Mouse (Mus musculus) stomach, embryonic 16.5 days (tissue): ENCODE data around the gene Ppm1l. TPM values are rescaled to one million over a fixed set of nuclear protein-coding genes. Genes with fewer than 3 reads are reported as not detected.

ENCODE experiments used
- ATAC-seq: fragments of 200-750 bp; cut with Nextera tagmentation; 2 replicates; pipeline ENCODE4 v1.8.0; 2017; ENCODE audit warnings: moderate number of reproducible peaks, moderate TSS enrichment; ENCODE audit not compliant: insufficient read depth, low FRiP score
- H3K27ac ChIP-seq: fragments of 300-500 bp; sonication (generic); 2 replicates; pipeline ENCODE4 v1.5.1; 2014; ENCODE audit warnings: low read length
- H3K27me3 ChIP-seq: fragments of 300-500 bp; sonication (generic); 2 replicates; pipeline ENCODE4 v1.6.1; 2014; ENCODE audit warnings: low read length, control low read depth, mixed read lengths; ENCODE audit not compliant: control insufficient read depth, insufficient read depth
- H3K36me3 ChIP-seq: fragments of 300-500 bp; sonication (generic); 2 replicates; pipeline ENCODE4 v1.6.1; 2014; ENCODE audit warnings: low read length; ENCODE audit not compliant: control insufficient read depth, insufficient read depth
- H3K4me1 ChIP-seq: fragments of 300-500 bp; sonication (generic); 2 replicates; pipeline ENCODE4 v1.6.1; 2014; ENCODE audit warnings: low read length, control low read depth, mixed read lengths; ENCODE audit not compliant: control insufficient read depth, insufficient read depth
- H3K4me2 ChIP-seq: fragments of 300-500 bp; sonication (generic); 2 replicates; pipeline ENCODE4 v1.6.1; 2014; ENCODE audit warnings: low read depth, low read length, mixed read lengths
- H3K4me3 ChIP-seq: fragments of 300-500 bp; sonication (generic); replicated peaks from 2 replicates; pipeline ENCODE4 v1.5.1; 2014; ENCODE audit warnings: mild to moderate bottlenecking, low read length
- H3K9ac ChIP-seq: fragments of 300-500 bp; sonication (generic); 2 replicates; pipeline ENCODE4 v1.6.1; 2014; ENCODE audit warnings: low read length
- H3K9me3 ChIP-seq: fragments of 300-500 bp; sonication (generic); replicated peaks from 2 replicates; pipeline ENCODE4 v1.6.1; 2016; ENCODE audit warnings: low read length, control low read depth; ENCODE audit not compliant: control insufficient read depth
- WGBS: fragments of 180-500 bp; shearing (Covaris S2); extraction: QIAGEN DNeasy Blood & Tissue Kit; methylation state at CpG from one replicate; pipeline ENCODE4 v1.1.7; 2014; 5-methylcytosine and 5-hydroxymethylcytosine counted together
- polyA plus RNA-seq: library from polyadenylated mRNA; unstranded; fragments of >200 nt; fragmentation: Nextera tagmentation; extraction: Ambion mirVana; gene quantifications from 2 replicates; pipeline ENCODE4 v1.2.1, GENCODE M21; 2015

Ppm1l gene
- polyA plus RNA-seq, 1 experiment from 2014 or later = 7.3 TPM

DNA sequence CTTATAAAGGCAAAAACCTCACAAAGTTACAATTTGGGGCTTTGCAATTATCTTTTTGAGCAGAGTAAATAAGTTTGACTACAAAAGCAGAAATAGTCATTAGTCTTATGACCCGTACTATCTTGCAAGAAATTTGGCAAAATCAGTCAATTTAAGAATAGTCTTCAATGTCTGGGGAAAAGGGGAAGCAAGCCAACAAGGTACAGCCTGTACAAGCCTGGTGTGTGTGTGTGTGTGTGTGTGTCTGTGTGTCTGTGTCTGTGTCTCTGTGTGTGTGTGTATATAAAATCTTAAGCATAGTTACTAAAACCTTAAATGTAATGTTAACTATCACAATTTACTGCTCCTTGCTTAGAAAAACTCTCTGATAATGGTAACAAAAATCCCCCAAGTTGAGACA, 290.3 kb downstream of the Ppm1l start:
- 71% methylated on average over 1 of the region's 1 CpGs for WGBS
- Histone ChIP-seq H3K4me3 (no peak overlapping the region), H3K9me3 (no peaks in the 10 kb centered on the region), H3K4me1 (no peaks in the 10 kb centered on the region), H3K4me2 (no peak overlapping the region), H3K27ac (no peak overlapping the region), H3K27me3 (no peaks in the 10 kb centered on the region), H3K9ac (no peak overlapping the region), H3K36me3 (no peaks in the 10 kb centered on the region)
- ATAC-seq = no peak

DNA sequence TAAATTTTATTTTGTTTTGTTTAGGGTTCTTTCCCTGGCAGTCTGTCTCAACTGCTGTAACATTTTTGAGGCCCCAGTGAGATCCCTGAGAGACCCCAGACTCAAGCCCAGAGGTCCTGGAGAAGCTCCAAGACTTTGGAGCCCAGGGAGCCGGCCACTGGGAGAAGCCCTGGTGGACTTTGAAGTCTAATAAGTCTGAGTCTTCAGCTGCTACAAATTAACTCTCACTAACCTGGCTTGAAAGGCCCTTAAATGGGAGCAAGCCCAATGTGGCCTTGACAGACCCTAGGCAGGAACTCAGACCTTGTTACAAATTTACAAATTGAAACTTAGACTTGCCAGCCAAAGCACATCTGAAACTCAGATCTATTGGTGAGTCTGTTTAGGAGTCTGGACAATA, 290.8 kb downstream of the Ppm1l start:
- Histone ChIP-seq H3K4me2 (no peak overlapping the region), H3K36me3 (no peaks in the 10 kb centered on the region), H3K9ac (no peak overlapping the region), H3K27ac (no peak overlapping the region), H3K9me3 (peaks cover under 1% of the 10 kb centered on the region; the same call in 1 of the 2 replicates), H3K4me1 (no peaks in the 10 kb centered on the region), H3K27me3 (no peaks in the 10 kb centered on the region), H3K4me3 (no peak overlapping the region)
- 31% methylated on average over 1 of the region's 1 CpGs for WGBS
- ATAC-seq = no peak

DNA sequence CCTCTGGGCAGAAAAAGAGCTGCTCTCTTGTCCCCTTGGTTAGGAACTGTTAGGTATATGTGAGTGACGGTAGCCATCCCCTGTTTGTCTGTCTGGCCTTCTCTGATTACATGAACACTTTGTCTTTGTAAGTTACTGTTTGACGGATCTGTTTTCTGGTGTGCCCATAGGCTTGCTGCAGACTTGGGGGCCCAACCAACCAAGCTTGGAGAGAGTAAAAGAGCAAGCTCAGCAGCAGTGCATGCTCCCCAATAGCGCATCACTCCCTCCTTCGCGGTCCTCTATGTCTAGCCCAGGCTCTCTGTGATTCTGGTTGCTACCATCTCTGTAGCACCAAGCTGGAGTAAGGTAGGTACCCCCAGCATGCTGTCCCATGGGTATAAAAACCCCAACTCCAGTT, 291.2 kb downstream of the Ppm1l start:
- H3K4me1 ChIP-seq = no peaks in the 10 kb centered on the region
- H3K9ac ChIP-seq = no peak overlapping the region
- no peak for ATAC-seq
- H3K4me3 ChIP-seq = no peak overlapping the region
- WGBS = 86% methylated on average over 5 of the region's 5 CpGs
- no peak overlapping the region for H3K4me2 ChIP-seq
- H3K27ac ChIP-seq = no peak overlapping the region
- no peaks in the 10 kb centered on the region for H3K27me3 ChIP-seq
- H3K36me3 ChIP-seq = no peaks in the 10 kb centered on the region
- peaks cover 5% of the 10 kb centered on the region; the same call in 1 of the 2 replicates for H3K9me3 ChIP-seq

Other genes starting within 250 kb of the Ppm1l start
- 19.9 and 22.7 TPM in 2 replicates for gene Kpna4, start 189.7 kb upstream of the Ppm1l start, polyA plus RNA-seq
- 19.0 and 20.5 TPM in 2 replicates for gene Arl14, start 94.4 kb upstream of the Ppm1l start, polyA plus RNA-seq